Mouse (Mus musculus) midbrain, postnatal 0 days (tissue): ENCODE results near the gene Ulk2. TPM values are rescaled to one million over a fixed set of nuclear protein-coding genes. Genes with fewer than 3 reads are reported as not detected.

Experiments used
- ATAC-seq: fragments of 200-750 bp; cut with Nextera tagmentation; 2 replicates; pipeline ENCODE4 v1.8.0; 2017; ENCODE audit warnings: moderate number of reproducible peaks, mild to moderate bottlenecking, moderate TSS enrichment, moderate library complexity; ENCODE audit not compliant: low FRiP score
- DNase-seq: peaks from one replicate; pipeline ENCODE4 v3.0.0-alpha.2; 2015; ENCODE audit warnings: low spot score
- H3K27ac ChIP-seq: fragments of 300-500 bp; sonication (generic); 2 replicates; pipeline ENCODE4 v1.5.1; 2014; ENCODE audit warnings: low read depth, mild to moderate bottlenecking, low read length, mixed read lengths
- H3K27me3 ChIP-seq: fragments of 300-500 bp; sonication (generic); 2 replicates; pipeline ENCODE4 v1.6.1; 2014; ENCODE audit warnings: low read length, control low read depth, mixed read lengths; ENCODE audit not compliant: insufficient read depth
- H3K36me3 ChIP-seq: fragments of 300-500 bp; sonication (generic); 2 replicates; pipeline ENCODE4 v1.6.1; 2014; ENCODE audit warnings: low read length, control low read depth, mixed read lengths; ENCODE audit not compliant: insufficient read depth
- H3K4me1 ChIP-seq: fragments of 300-500 bp; sonication (generic); 2 replicates; pipeline ENCODE4 v1.6.1; 2014; ENCODE audit warnings: mild to moderate bottlenecking, control low read depth, antibody characterized with exemption, low read length, mixed read lengths; ENCODE audit not compliant: insufficient read depth
- H3K4me2 ChIP-seq: fragments of 300-500 bp; sonication (generic); 2 replicates; pipeline ENCODE4 v1.6.1; 2014; ENCODE audit warnings: low read depth, mild to moderate bottlenecking, low read length, mixed read lengths; ENCODE audit not compliant: poor library complexity, severe bottlenecking
- H3K4me3 ChIP-seq: fragments of 300-500 bp; sonication (generic); 2 replicates; pipeline ENCODE4 v1.5.1; 2014; ENCODE audit warnings: low read depth, mild to moderate bottlenecking, low read length, moderate library complexity
- H3K9ac ChIP-seq: fragments of 300-500 bp; sonication (generic); replicated peaks from 2 replicates; pipeline ENCODE4 v1.6.1; 2014; ENCODE audit warnings: mild to moderate bottlenecking, low read length, moderate library complexity, mixed read lengths; ENCODE audit not compliant: poor library complexity, severe bottlenecking
- H3K9me3 ChIP-seq: fragments of 300-500 bp; sonication (generic); 2 replicates; pipeline ENCODE4 v1.6.1; 2016; ENCODE audit warnings: low read length, control low read depth
- CTCF ChIP-seq: IDR thresholded peaks from 2 replicates; pipeline ENCODE4 v1.5.1; 2016; ENCODE audit warnings: antibody characterized with exemption, mild to moderate bottlenecking
- WGBS: fragments of 180-500 bp; shearing (Covaris S2); extraction: QIAGEN DNeasy Blood & Tissue Kit; methylation state at CpG from one replicate; pipeline ENCODE4 v1.1.7; 2014; 5-methylcytosine and 5-hydroxymethylcytosine counted together
- polyA plus RNA-seq: library from polyadenylated mRNA; unstranded; fragments of >200 nt; fragmentation: Nextera tagmentation; extraction: Ambion mirVana; gene quantifications from 2 replicates; pipeline ENCODE4 v1.2.1, GENCODE M21; 2015
- total RNA-seq: library from RNA; depleted of rRNA; stranded (reverse); fragments of >200 nt; gene quantifications from 2 replicates; pipeline ENCODE4 v1.2.3, GENCODE M21; 2014; rRNA removed

The Ulk2 gene
- total RNA-seq (151 and 154 TPM in 2 replicates), polyA plus RNA-seq (35.5 and 38.2 TPM in 2 replicates)

GRCm38 (mm10) chr11:61854988-61855411 lies at the start of gene Ulk2:
Gene Ulk2 (minus strand): TSS chr11:61855073.
- peak within 1 kb of the TSS; percentile 90 for H3K9ac ChIP-seq
- peak within 1 kb of the TSS; percentile 64 for H3K4me2 ChIP-seq
- peaks cover 5% of the 10 kb centered on the region; the same call in 1 of the 2 replicates for H3K4me1 ChIP-seq
- no peaks in the 10 kb centered on the region for H3K9me3 ChIP-seq
- no peaks in the 10 kb centered on the region for H3K27me3 ChIP-seq
- under 1% methylated on average over 51 of the region's 58 CpGs for WGBS
- DNase-seq (peak; percentile 96), ATAC-seq (peak; percentile 94)
- H3K4me3 ChIP-seq = peak within 1 kb of the TSS; percentile 60
- no peaks in the 10 kb centered on the region for H3K36me3 ChIP-seq
- H3K27ac ChIP-seq = peak within 1 kb of the TSS; percentile 93
- peak; percentile 21 for TF ChIP-seq CTCF

- H3K36me3 ChIP-seq = peaks cover 20% of the 10 kb centered on the region
- H3K9me3 ChIP-seq = no peaks in the 10 kb centered on the region
- 72% methylated on average over 5 of the region's 5 CpGs for WGBS
- H3K27ac ChIP-seq = no peak overlapping the region
- no peak for ATAC-seq
- DNase-seq = peak; percentile 42
- H3K9ac ChIP-seq = no peak overlapping the region
- no peaks in the 10 kb centered on the region for H3K27me3 ChIP-seq
- no peak overlapping the region for H3K4me2 ChIP-seq
- H3K4me1 ChIP-seq = no peaks in the 10 kb centered on the region
- H3K4me3 ChIP-seq = no peak overlapping the region
- TF ChIP-seq CTCF = peak; percentile 52
These were observed 27.3 kb upstream of the Ulk2 start for GRCm38 (mm10) chr11:61882183-61882582.

GRCm38 (mm10) chr11:61879921-61880320 lies 25.0 kb upstream of the Ulk2 start:
- Histone ChIP-seq H3K9me3 (no peaks in the 10 kb centered on the region), H3K4me2 (no peak overlapping the region), H3K9ac (no peak overlapping the region), H3K36me3 (peaks cover 29% of the 10 kb centered on the region), H3K4me3 (no peak overlapping the region), H3K4me1 (no peaks in the 10 kb centered on the region), H3K27me3 (no peaks in the 10 kb centered on the region), H3K27ac (no peak overlapping the region)
- DNase-seq (no peak), ATAC-seq (no peak)
- no peak for TF ChIP-seq CTCF

- Histone ChIP-seq H3K36me3 (peaks cover 36% of the 10 kb centered on the region), H3K9ac (no peak overlapping the region), H3K27me3 (no peaks in the 10 kb centered on the region), H3K4me2 (no peak overlapping the region), H3K4me3 (no peak overlapping the region), H3K4me1 (no peaks in the 10 kb centered on the region), H3K27ac (no peak overlapping the region), H3K9me3 (no peaks in the 10 kb centered on the region)
- TF ChIP-seq CTCF = no peak
- 89% methylated on average over 5 of the region's 5 CpGs for WGBS
- DNase-seq (no peak), ATAC-seq (no peak)
These were observed 17.0 kb upstream of the Ulk2 start for GRCm38 (mm10) chr11:61871881-61872280.

- no peak overlapping the region for H3K27ac ChIP-seq
- H3K9me3 ChIP-seq = no peaks in the 10 kb centered on the region
- H3K9ac ChIP-seq = no peak overlapping the region
- H3K36me3 ChIP-seq = peaks cover 10% of the 10 kb centered on the region
- H3K4me2 ChIP-seq = no peak overlapping the region
- no peak for TF ChIP-seq CTCF
- no peak overlapping the region for H3K4me3 ChIP-seq
- ATAC-seq = no peak
- H3K4me1 ChIP-seq = no peaks in the 10 kb centered on the region
- no peaks in the 10 kb centered on the region for H3K27me3 ChIP-seq
- DNase-seq = no peak
These were observed 12.0 kb upstream of the Ulk2 start for GRCm38 (mm10) chr11:61866856-61867255.

GRCm38 (mm10) chr11:61861781-61862547 lies 7.1 kb upstream of the Ulk2 start:
- no peak overlapping the region for H3K27ac ChIP-seq
- no peaks in the 10 kb centered on the region for H3K36me3 ChIP-seq
- ATAC-seq (no peak), DNase-seq (no peak)
- no peak overlapping the region for H3K4me2 ChIP-seq
- no peaks in the 10 kb centered on the region for H3K4me1 ChIP-seq
- H3K9ac ChIP-seq = no peak overlapping the region
- no peaks in the 10 kb centered on the region for H3K27me3 ChIP-seq
- no peaks in the 10 kb centered on the region for H3K9me3 ChIP-seq
- TF ChIP-seq CTCF = no peak
- no peak overlapping the region for H3K4me3 ChIP-seq
- 83% methylated on average over 6 of the region's 6 CpGs for WGBS
